Mouse (Mus musculus): ENCODE results near the gene Nrg4. TPM values are rescaled to one million over a fixed set of nuclear protein-coding genes. Genes with fewer than 3 reads are reported as not detected.

Gene Nrg4
- polyA plus RNA-seq, 1 experiment from 2014 or later: 1.3 TPM

- no peak overlapping the region for H3K27ac ChIP-seq (ENCODE audit: low read depth, low read length)
- WGBS: 17% methylated on average over 18 of the region's 18 CpGs
- no peaks in the 10 kb centered on the region for H3K4me1 ChIP-seq (ENCODE audit: control insufficient read depth, insufficient read depth, low read length)
- H3K36me3 ChIP-seq (ENCODE audit: control insufficient read depth, insufficient read depth, low read length): no peaks in the 10 kb centered on the region
- peak overlapping the region; percentile 49 for H3K4me3 ChIP-seq (ENCODE audit: low read length)
- peak overlapping the region; percentile 19; the same call in 1 of the 2 replicates for H3K9ac ChIP-seq (ENCODE audit: low read depth, low read length)
- H3K27me3 ChIP-seq (ENCODE audit: control insufficient read depth, insufficient read depth, low read length): peaks cover 69% of the 10 kb centered on the region
- no peak for ATAC-seq (ENCODE audit: low FRiP score, low TSS enrichment)
- no peaks in the 10 kb centered on the region for H3K9me3 ChIP-seq (ENCODE audit: control insufficient read depth, low read length)
- H3K4me2 ChIP-seq (replicated peaks; ENCODE audit: low read depth, low read length): peak overlapping the region; percentile 81
Measured at GRCm38 (mm10) chr9:55325564-55326514, 805 bp downstream of the Nrg4 start.

GRCm38 (mm10) chr9:55325061-55325460, 1.6 kb downstream of the Nrg4 start:
- no peak overlapping the region for H3K4me2 ChIP-seq (replicated peaks; ENCODE audit: low read depth, low read length)
- H3K9ac ChIP-seq (ENCODE audit: low read depth, low read length): no peak overlapping the region
- 22% methylated on average over 1 of the region's 1 CpGs for WGBS
- no peaks in the 10 kb centered on the region for H3K4me1 ChIP-seq (ENCODE audit: control insufficient read depth, insufficient read depth, low read length)
- no peaks in the 10 kb centered on the region for H3K9me3 ChIP-seq (ENCODE audit: control insufficient read depth, low read length)
- H3K36me3 ChIP-seq (ENCODE audit: control insufficient read depth, insufficient read depth, low read length): no peaks in the 10 kb centered on the region
- H3K4me3 ChIP-seq (ENCODE audit: low read length): no peak overlapping the region
- peaks cover 62% of the 10 kb centered on the region for H3K27me3 ChIP-seq (ENCODE audit: control insufficient read depth, insufficient read depth, low read length)
- no peak overlapping the region for H3K27ac ChIP-seq (ENCODE audit: low read depth, low read length)
- ATAC-seq (ENCODE audit: low FRiP score, low TSS enrichment): no peak

- 55% methylated on average over 10 of the region's 10 CpGs for WGBS
- H3K9me3 ChIP-seq (ENCODE audit: control insufficient read depth, low read length): no peaks in the 10 kb centered on the region
- no peak overlapping the region for H3K4me2 ChIP-seq (replicated peaks; ENCODE audit: low read depth, low read length)
- no peak overlapping the region for H3K27ac ChIP-seq (ENCODE audit: low read depth, low read length)
- no peaks in the 10 kb centered on the region for H3K36me3 ChIP-seq (ENCODE audit: control insufficient read depth, insufficient read depth, low read length)
- peaks cover 56% of the 10 kb centered on the region for H3K27me3 ChIP-seq (ENCODE audit: control insufficient read depth, insufficient read depth, low read length)
- no peak overlapping the region for H3K9ac ChIP-seq (ENCODE audit: low read depth, low read length)
- H3K4me1 ChIP-seq (ENCODE audit: control insufficient read depth, insufficient read depth, low read length): no peaks in the 10 kb centered on the region
- no peak for ATAC-seq (ENCODE audit: low FRiP score, low TSS enrichment)
- H3K4me3 ChIP-seq (ENCODE audit: low read length): no peak overlapping the region
Measured at GRCm38 (mm10) chr9:55324516-55324915, 2.1 kb downstream of the Nrg4 start.

- peaks cover 56% of the 10 kb centered on the region for H3K27me3 ChIP-seq (ENCODE audit: control insufficient read depth, insufficient read depth, low read length)
- no peak for ATAC-seq (ENCODE audit: low FRiP score, low TSS enrichment)
- no peaks in the 10 kb centered on the region for H3K36me3 ChIP-seq (ENCODE audit: control insufficient read depth, insufficient read depth, low read length)
Measured at GRCm38 (mm10) chr9:55324085-55324484, 2.6 kb downstream of the Nrg4 start.

GRCm38 (mm10) chr9:55322641-55323040, 4.0 kb downstream of the Nrg4 start:
- no peak overlapping the region for H3K9ac ChIP-seq (ENCODE audit: low read depth, low read length)
- WGBS: 65% methylated on average over 1 of the region's 1 CpGs
- no peak for ATAC-seq (ENCODE audit: low FRiP score, low TSS enrichment)
- H3K4me2 ChIP-seq (replicated peaks; ENCODE audit: low read depth, low read length): no peak overlapping the region
- no peaks in the 10 kb centered on the region for H3K4me1 ChIP-seq (ENCODE audit: control insufficient read depth, insufficient read depth, low read length)
- no peak overlapping the region for H3K27ac ChIP-seq (ENCODE audit: low read depth, low read length)
- H3K4me3 ChIP-seq (ENCODE audit: low read length): no peak overlapping the region
- H3K27me3 ChIP-seq (ENCODE audit: control insufficient read depth, insufficient read depth, low read length): peaks cover 45% of the 10 kb centered on the region
- no peaks in the 10 kb centered on the region for H3K36me3 ChIP-seq (ENCODE audit: control insufficient read depth, insufficient read depth, low read length)
- no peaks in the 10 kb centered on the region for H3K9me3 ChIP-seq (ENCODE audit: control insufficient read depth, low read length)

More at GRCm38 (mm10) chr9:55324085-55324484, 2.6 kb downstream of the Nrg4 start:
- Histone ChIP-seq H3K27ac (ENCODE audit: low read depth, low read length) (no peak overlapping the region), H3K9ac (ENCODE audit: low read depth, low read length) (no peak overlapping the region), H3K9me3 (ENCODE audit: control insufficient read depth, low read length) (no peaks in the 10 kb centered on the region), H3K4me2 (replicated peaks; ENCODE audit: low read depth, low read length) (no peak overlapping the region), H3K4me3 (ENCODE audit: low read length) (no peak overlapping the region), H3K4me1 (ENCODE audit: control insufficient read depth, insufficient read depth, low read length) (no peaks in the 10 kb centered on the region)
- 46% methylated on average over 8 of the region's 8 CpGs for WGBS

- Histone ChIP-seq H3K36me3 (ENCODE audit: control insufficient read depth, insufficient read depth, low read length) (no peaks in the 10 kb centered on the region), H3K4me3 (ENCODE audit: low read length) (no peak overlapping the region), H3K9ac (ENCODE audit: low read depth, low read length) (no peak overlapping the region), H3K27ac (ENCODE audit: low read depth, low read length) (no peak overlapping the region), H3K27me3 (ENCODE audit: control insufficient read depth, insufficient read depth, low read length) (no peaks in the 10 kb centered on the region; the same call in 1 of the 2 replicates), H3K4me2 (replicated peaks; ENCODE audit: low read depth, low read length) (no peak overlapping the region), H3K4me1 (ENCODE audit: control insufficient read depth, insufficient read depth, low read length) (no peaks in the 10 kb centered on the region), H3K9me3 (ENCODE audit: control insufficient read depth, low read length) (no peaks in the 10 kb centered on the region)
- ATAC-seq (ENCODE audit: low FRiP score, low TSS enrichment): no peak
- 67% methylated on average over 12 of the region's 12 CpGs for WGBS
Measured at GRCm38 (mm10) chr9:55313619-55314261, 12.9 kb downstream of the Nrg4 start.

- Histone ChIP-seq H3K27ac (ENCODE audit: low read depth, low read length) (no peak overlapping the region), H3K9ac (ENCODE audit: low read depth, low read length) (no peak overlapping the region), H3K4me3 (ENCODE audit: low read length) (no peak overlapping the region), H3K9me3 (ENCODE audit: control insufficient read depth, low read length) (no peaks in the 10 kb centered on the region), H3K36me3 (ENCODE audit: control insufficient read depth, insufficient read depth, low read length) (no peaks in the 10 kb centered on the region), H3K27me3 (ENCODE audit: control insufficient read depth, insufficient read depth, low read length) (no peaks in the 10 kb centered on the region; the same call in 1 of the 2 replicates), H3K4me2 (replicated peaks; ENCODE audit: low read depth, low read length) (no peak overlapping the region), H3K4me1 (ENCODE audit: control insufficient read depth, insufficient read depth, low read length) (no peaks in the 10 kb centered on the region)
- ATAC-seq (ENCODE audit: low FRiP score, low TSS enrichment): peak; percentile 81; the same call in 1 of the 2 replicates
- WGBS: 5% methylated on average over 5 of the region's 5 CpGs
Measured at GRCm38 (mm10) chr9:55311560-55311959, 15.1 kb downstream of the Nrg4 start.

- no peak overlapping the region for H3K9ac ChIP-seq (ENCODE audit: low read depth, low read length)
- 78% methylated on average over 5 of the region's 5 CpGs for WGBS
- H3K9me3 ChIP-seq (ENCODE audit: control insufficient read depth, low read length): no peaks in the 10 kb centered on the region
- ATAC-seq (ENCODE audit: low FRiP score, low TSS enrichment): no peak
- H3K4me2 ChIP-seq (replicated peaks; ENCODE audit: low read depth, low read length): no peak overlapping the region
- no peak overlapping the region for H3K4me3 ChIP-seq (ENCODE audit: low read length)
- H3K4me1 ChIP-seq (ENCODE audit: control insufficient read depth, insufficient read depth, low read length): no peaks in the 10 kb centered on the region
- no peaks in the 10 kb centered on the region; the same call in 1 of the 2 replicates for H3K27me3 ChIP-seq (ENCODE audit: control insufficient read depth, insufficient read depth, low read length)
- H3K27ac ChIP-seq (ENCODE audit: low read depth, low read length): no peak overlapping the region
- H3K36me3 ChIP-seq (ENCODE audit: control insufficient read depth, insufficient read depth, low read length): no peaks in the 10 kb centered on the region
Measured at GRCm38 (mm10) chr9:55308455-55308854, 18.2 kb downstream of the Nrg4 start.

GRCm38 (mm10) chr9:55307557-55307956, 19.1 kb downstream of the Nrg4 start:
- 65% methylated on average over 5 of the region's 5 CpGs for WGBS
- no peak for ATAC-seq (ENCODE audit: low FRiP score, low TSS enrichment)

More at GRCm38 (mm10) chr9:55307557-55307956, 19.1 kb downstream of the Nrg4 start:
- Histone ChIP-seq H3K9me3 (ENCODE audit: control insufficient read depth, low read length) (no peaks in the 10 kb centered on the region), H3K4me2 (replicated peaks; ENCODE audit: low read depth, low read length) (no peak overlapping the region), H3K27me3 (ENCODE audit: control insufficient read depth, insufficient read depth, low read length) (no peaks in the 10 kb centered on the region; the same call in 1 of the 2 replicates), H3K36me3 (ENCODE audit: control insufficient read depth, insufficient read depth, low read length) (no peaks in the 10 kb centered on the region), H3K9ac (ENCODE audit: low read depth, low read length) (no peak overlapping the region), H3K27ac (ENCODE audit: low read depth, low read length) (no peak overlapping the region), H3K4me3 (ENCODE audit: low read length) (no peak overlapping the region), H3K4me1 (ENCODE audit: control insufficient read depth, insufficient read depth, low read length) (no peaks in the 10 kb centered on the region)
